Comparison of ENCODE assay signal across 8 mouse cellular contexts in the genomic region with DNA sequence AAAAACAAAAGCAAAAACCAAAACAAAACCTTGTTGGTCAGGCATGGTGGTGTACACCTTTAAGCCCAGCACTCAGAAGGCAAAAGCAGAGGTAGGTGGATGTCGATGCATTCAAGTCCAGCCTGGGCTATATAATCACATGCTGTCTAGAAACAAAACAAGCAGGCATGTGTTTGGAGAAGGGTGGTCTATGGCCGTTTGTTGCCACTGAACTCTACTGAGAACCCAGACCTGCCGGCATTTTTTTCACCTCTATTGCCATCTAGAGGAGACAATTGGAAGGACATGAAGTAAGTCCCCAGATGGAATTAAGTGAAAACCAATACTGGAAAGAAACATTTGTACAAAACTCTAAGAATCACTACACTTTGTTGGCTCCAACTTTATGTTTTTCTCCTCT. TPM values are rescaled to one million over a fixed set of nuclear protein-coding genes. Genes with fewer than 3 reads are reported as not detected.
DNase-seq lines count a peak whose midpoint lies in the region; ATAC-seq and TF ChIP-seq lines count a peak whose summit lies in the region.

No protein-coding gene starts in this region.

- ATAC-seq in Patski, result peak; percentile 74
- 0 out of 2 replicates have a peak, but pooled peaks have one; percentile 65 for ATAC-seq in hindbrain, embryonic 15.5 days (ENCODE audit: low FRiP score, low read depth)
- peak; percentile 60 for ATAC-seq in neutrophil, adult 5-6 weeks (ENCODE audit: extremely low read depth, insufficient number of reproducible peaks, low FRiP score, poor library complexity, severe bottlenecking)

- POLR2A ChIA-PET in Patski (lab: Charles Lee), result no interaction called here

- peak; percentile 92 for TF ChIP-seq CTCF in layer of hippocampus, adult 2 months (conservative IDR thresholded peaks at IDR 0.05)
- peak; percentile 78 for TF ChIP-seq CTCF in Patski (IDR thresholded peaks at IDR 0.05)
- TF ChIP-seq CTCF in lung, adult 2 months (IDR thresholded peaks at IDR 0.05; ENCODE audit: insufficient read depth, low read length), result peak; percentile 25; the same call in 1 of the 2 replicates

- CTCF ChIA-PET in Patski (lab: Charles Lee), result interaction anchor here (1.2 kb wide), 1 partner anchor 175 kb away, joined by 3 read pairs; no protein-coding TSS in a partner anchor

- DNase-seq in layer of hippocampus, adult 2 months (ENCODE audit: low spot score in 2 of 2), result peak; percentile 54 to 60
- DNase-seq in layer of hippocampus, adult 9-10 months (ENCODE audit: low spot score), result no peak
- DNase-seq in Patski (ENCODE audit: low read depth, low spot score), result no peak
- peak; percentile 86 for DNase-seq in embryo, embryonic 10.5 days (ENCODE audit: low spot score)
- peak; percentile 36 for DNase-seq in lung, adult 2 months
- DNase-seq in urinary bladder, postnatal 14 days (ENCODE audit: low spot score), result no peak

- H3K9me3 ChIP-seq in hindbrain, embryonic 15.5 days, result no peaks in the 10 kb centered on the region

- H3K4me3 ChIP-seq in layer of hippocampus, adult 2 months, result peak overlapping the region; percentile 32; the same call in 1 of the 2 replicates
- no peak overlapping the region for H3K4me3 ChIP-seq in hindbrain, embryonic 15.5 days
- no peak overlapping the region for H3K4me3 ChIP-seq in lung, adult 2 months (replicated peaks; ENCODE audit: extremely low read depth, low read depth, low read length)

- no peak overlapping the region for H3K9ac ChIP-seq in hindbrain, embryonic 15.5 days

- no peak overlapping the region for H3K4me2 ChIP-seq in hindbrain, embryonic 15.5 days

- no peaks in the 10 kb centered on the region for H3K36me3 ChIP-seq in hindbrain, embryonic 15.5 days

- no peaks in the 10 kb centered on the region for H3K27me3 ChIP-seq in Patski
- H3K27me3 ChIP-seq in hindbrain, embryonic 15.5 days, result no peaks in the 10 kb centered on the region

- in situ Hi-C loops in Patski (cut with MboI; ENCODE audit: low pct_unique_long_range_greater_than_20kb), result loop anchor here (5.0 kb wide), 2 partner anchors 104 to 179 kb away; no protein-coding TSS in a partner anchor

- no peak overlapping the region for H3K27ac ChIP-seq in layer of hippocampus, adult 2 months
- no peak overlapping the region for H3K27ac ChIP-seq in hindbrain, embryonic 15.5 days (replicated peaks)

- H3K4me1 ChIP-seq in hindbrain, embryonic 15.5 days (replicated peaks), result no peaks in the 10 kb centered on the region; the same call in 1 of the 2 replicates
- peaks cover 6% of the 10 kb centered on the region for H3K4me1 ChIP-seq in lung, adult 2 months (ENCODE audit: control insufficient read depth, insufficient read depth, low read length)

- WGBS in hindbrain, embryonic 15.5 days, result 2% methylated on average over 3 of the region's 3 CpGs
- WGBS in lung, adult 2 months, result under 1% methylated on average over 3 of the region's 3 CpGs

- TF ChIP-seq POLR2A in lung, adult 2 months (IDR thresholded peaks at IDR 0.05; ENCODE audit: borderline replicate concordance, extremely low read depth, low read depth, low read length), result no peak

RNA-seq across cellular contexts. Expression of gene Agps, which starts 50.9 kb away (rescaled TPM):
- 10 to 100 TPM; 37.0 to 40.2 TPM for total RNA-seq in layer of hippocampus, adult 2 months (2021)
- 37.0 TPM for polyA plus RNA-seq in Patski (2021)
- polyA plus RNA-seq in hindbrain, embryonic 15.5 days (2015; fragmentation: Nextera tagmentation; extraction: Ambion mirVana), result 28.0 and 28.5 TPM in 2 replicates
- polyA plus RNA-seq in lung, adult 2 months (2012; rRNA removed), result 5.7 and 10.3 TPM in 2 replicates
- total RNA-seq in neutrophil, adult 5-6 weeks (2017), result 42.1 and 46.0 TPM in 2 replicates

Comparison
In these comparisons a context has a peak if more than half of its experiments do, and no peak if none do; other contexts are left out.
1. DNase-seq: peak in layer of hippocampus, adult 2 months (2 of 2), embryo, embryonic 10.5 days (single experiment) and lung, adult 2 months (single experiment); none in layer of hippocampus, adult 9-10 months (single experiment), Patski (single experiment) and urinary bladder, postnatal 14 days (single experiment).
2. CTCF ChIP-seq: peak in every context shown above with its lines; median percentile 92 in layer of hippocampus, adult 2 months; 78 in Patski; 25 in lung, adult 2 months.
3. Peak in every context shown above with its lines, with median percentiles within 50 percentile points of each other: ATAC-seq.